Mouse (Mus musculus): Measurements from ENCODE around the gene Unc50. TPM values are rescaled to one million over a fixed set of nuclear protein-coding genes. Genes with fewer than 3 reads are reported as not detected.

Unc50 gene
- polyA plus RNA-seq, 1 experiment from 2014 or later: 115 TPM

DNA sequence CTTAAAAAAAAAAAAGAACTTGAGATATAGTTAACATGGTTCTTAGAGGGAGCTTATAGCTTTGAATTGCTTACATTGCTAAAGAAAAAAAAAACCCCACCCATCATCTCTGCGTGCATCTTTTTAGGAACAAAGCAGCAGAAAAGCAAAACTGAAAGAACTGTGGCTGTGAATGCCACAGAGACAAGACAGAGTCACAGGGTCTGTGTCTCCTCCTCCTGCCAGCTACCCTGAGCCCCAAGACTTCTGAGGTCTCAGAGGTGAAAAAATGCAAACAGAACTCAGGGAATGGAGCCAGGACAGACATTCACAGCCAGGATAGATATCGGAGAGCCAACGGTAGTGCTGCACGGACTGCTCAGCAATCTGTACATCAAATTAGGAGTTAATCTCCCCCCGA, 48.0 kb downstream of the Unc50 start:
- no peaks in the 10 kb centered on the region for H3K4me1 ChIP-seq
- H3K9ac ChIP-seq: no peak overlapping the region
- H3K9me3 ChIP-seq: no peaks in the 10 kb centered on the region
- H3K27me3 ChIP-seq: no peaks in the 10 kb centered on the region
- no peak overlapping the region for H3K4me2 ChIP-seq (replicated peaks)
- no peak for ATAC-seq (ENCODE audit: insufficient number of reproducible peaks, insufficient read depth, low FRiP score, low TSS enrichment)
- 79% methylated on average over 5 of the region's 5 CpGs for WGBS
- no peaks in the 10 kb centered on the region for H3K36me3 ChIP-seq
- H3K4me3 ChIP-seq: no peak overlapping the region
- H3K27ac ChIP-seq: no peak overlapping the region

DNA sequence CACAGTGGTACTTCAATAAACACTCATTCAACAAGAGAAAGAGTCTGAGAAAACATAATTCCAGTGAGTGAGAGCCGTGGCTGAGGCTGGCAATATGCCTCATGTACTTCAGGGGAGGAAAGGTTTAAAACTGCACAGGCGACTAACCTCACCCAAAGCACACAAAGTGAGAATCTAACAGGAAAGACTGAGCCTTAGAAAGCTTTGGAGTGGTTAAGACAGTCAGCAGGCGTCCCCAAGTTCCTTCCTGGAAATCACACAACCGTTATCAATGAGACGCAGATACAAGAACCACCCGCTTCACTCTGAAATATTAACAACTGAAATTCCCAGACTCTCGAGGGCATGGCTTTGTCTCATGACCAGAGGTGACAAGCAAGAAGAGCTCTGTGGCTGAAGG, 48.5 kb downstream of the Unc50 start:
- Histone ChIP-seq H3K4me1 (no peaks in the 10 kb centered on the region), H3K4me3 (no peak overlapping the region), H3K9ac (no peak overlapping the region), H3K4me2 (replicated peaks) (no peak overlapping the region), H3K9me3 (no peaks in the 10 kb centered on the region), H3K27me3 (no peaks in the 10 kb centered on the region), H3K27ac (no peak overlapping the region), H3K36me3 (no peaks in the 10 kb centered on the region)
- ATAC-seq (ENCODE audit: insufficient number of reproducible peaks, insufficient read depth, low FRiP score, low TSS enrichment): no peak
- 79% methylated on average over 7 of the region's 7 CpGs for whole genome bisulfite sequencing

DNA sequence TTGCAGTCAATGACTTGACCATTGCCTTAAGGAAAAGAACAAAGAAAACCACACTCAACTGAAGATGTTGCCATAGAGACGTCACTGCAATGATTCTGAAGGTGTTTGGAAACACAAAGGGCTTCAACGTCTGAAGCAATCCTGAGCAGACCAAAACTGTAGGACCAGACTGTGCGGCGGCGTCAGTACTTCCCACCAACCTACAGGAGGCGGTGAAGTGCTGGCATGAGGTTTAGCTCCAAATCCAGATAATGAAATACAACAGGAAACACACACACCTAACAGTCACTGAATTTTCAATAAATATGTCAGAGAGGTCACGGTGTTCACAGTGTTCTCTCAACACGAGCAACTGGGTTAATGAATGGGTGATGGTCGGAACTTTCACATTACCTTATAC, 49.1 kb downstream of the Unc50 start:
- H3K9ac ChIP-seq: no peak overlapping the region
- no peaks in the 10 kb centered on the region for H3K9me3 ChIP-seq
- no peaks in the 10 kb centered on the region for H3K4me1 ChIP-seq
- no peak overlapping the region for H3K27ac ChIP-seq
- no peaks in the 10 kb centered on the region for H3K36me3 ChIP-seq
- H3K4me2 ChIP-seq (replicated peaks): no peak overlapping the region
- 80% methylated on average over 9 of the region's 9 CpGs for WGBS
- H3K27me3 ChIP-seq: no peaks in the 10 kb centered on the region
- ATAC-seq (ENCODE audit: insufficient number of reproducible peaks, insufficient read depth, low FRiP score, low TSS enrichment): no peak
- no peak overlapping the region for H3K4me3 ChIP-seq

DNA sequence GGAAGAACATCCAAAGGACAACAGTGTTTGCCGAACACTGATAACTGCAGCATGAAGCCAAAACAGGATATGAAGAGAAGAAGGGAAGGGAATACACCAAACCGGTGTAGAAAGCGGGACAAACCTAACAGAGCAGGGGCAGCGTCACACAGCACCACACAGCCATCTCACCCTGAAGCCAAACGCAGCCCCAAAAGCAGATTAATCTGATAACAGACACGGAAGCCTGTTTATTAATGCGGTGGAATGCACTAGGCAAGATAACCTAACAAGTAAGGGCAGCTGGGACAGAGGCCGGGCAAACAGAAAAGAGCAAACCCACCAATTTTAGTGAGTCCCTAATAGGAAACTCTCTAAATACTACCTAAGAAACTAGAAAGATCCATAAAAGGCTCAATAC, 49.8 kb downstream of the Unc50 start:
- H3K9ac ChIP-seq: no peak overlapping the region
- no peak overlapping the region for H3K27ac ChIP-seq
- no peak overlapping the region for H3K4me2 ChIP-seq (replicated peaks)
- H3K4me1 ChIP-seq: no peaks in the 10 kb centered on the region
- H3K9me3 ChIP-seq: no peaks in the 10 kb centered on the region
- H3K27me3 ChIP-seq: no peaks in the 10 kb centered on the region
- ATAC-seq (ENCODE audit: insufficient number of reproducible peaks, insufficient read depth, low FRiP score, low TSS enrichment): no peak
- H3K36me3 ChIP-seq: no peaks in the 10 kb centered on the region
- 78% methylated on average over 8 of the region's 8 CpGs for WGBS
- no peak overlapping the region for H3K4me3 ChIP-seq

DNA sequence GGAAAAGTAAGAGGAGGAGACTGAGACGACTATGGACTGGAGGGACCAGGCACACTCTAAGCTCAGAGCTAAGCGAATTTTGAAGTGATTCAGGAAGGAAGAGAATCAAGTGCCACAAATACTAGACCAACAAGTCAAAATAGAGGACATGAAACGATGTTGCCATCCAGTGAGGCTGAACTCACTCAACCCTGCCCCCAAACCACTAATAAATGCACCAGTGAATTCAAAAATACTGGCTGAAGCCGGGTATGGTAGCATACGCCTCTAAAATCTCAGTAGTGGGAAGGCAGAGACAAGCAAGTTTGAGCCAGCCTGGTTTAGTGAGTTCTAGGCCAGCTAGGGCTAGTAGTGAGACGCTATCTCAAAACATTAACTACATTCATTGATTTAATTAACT, 50.8 kb downstream of the Unc50 start:
- H3K9ac ChIP-seq: no peak overlapping the region
- ATAC-seq (ENCODE audit: insufficient number of reproducible peaks, insufficient read depth, low FRiP score, low TSS enrichment): no peak
- H3K4me2 ChIP-seq (replicated peaks): no peak overlapping the region
- H3K4me3 ChIP-seq: no peak overlapping the region
- 78% methylated on average over 6 of the region's 6 CpGs for WGBS
- no peaks in the 10 kb centered on the region for H3K4me1 ChIP-seq
- H3K9me3 ChIP-seq: no peaks in the 10 kb centered on the region
- H3K27me3 ChIP-seq: no peaks in the 10 kb centered on the region
- H3K36me3 ChIP-seq: no peaks in the 10 kb centered on the region
- H3K27ac ChIP-seq: no peak overlapping the region

DNA sequence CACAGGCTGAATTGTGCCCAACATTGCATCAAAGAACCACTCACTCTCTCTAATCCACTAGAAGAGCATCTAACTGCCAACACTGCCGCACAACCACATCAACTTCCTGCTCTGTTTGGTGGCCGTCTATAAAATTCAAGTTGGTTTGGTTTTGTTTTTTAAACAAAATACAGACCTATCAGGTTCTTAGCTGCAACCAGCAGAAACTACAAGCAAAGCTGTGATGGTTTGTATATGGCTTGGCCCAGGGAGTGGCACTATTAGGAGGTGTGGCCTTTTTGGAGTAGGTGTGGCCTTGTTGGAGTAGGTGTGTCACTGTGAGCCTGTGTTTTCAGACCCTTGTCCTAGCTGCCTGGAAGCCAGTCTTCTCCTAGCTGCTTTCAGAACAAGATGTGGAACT, 51.4 kb downstream of the Unc50 start:
- H3K27ac ChIP-seq: no peak overlapping the region
- H3K36me3 ChIP-seq: no peaks in the 10 kb centered on the region
- no peaks in the 10 kb centered on the region for H3K4me1 ChIP-seq
- WGBS: 86% methylated on average over 2 of the region's 2 CpGs
- no peak for ATAC-seq (ENCODE audit: insufficient number of reproducible peaks, insufficient read depth, low FRiP score, low TSS enrichment)
- no peak overlapping the region for H3K9ac ChIP-seq
- no peak overlapping the region for H3K4me3 ChIP-seq
- H3K9me3 ChIP-seq: no peaks in the 10 kb centered on the region
- H3K27me3 ChIP-seq: no peaks in the 10 kb centered on the region
- no peak overlapping the region for H3K4me2 ChIP-seq (replicated peaks)

GRCm38 (mm10) chr1:37484612-37485011, 54.7 kb downstream of the Unc50 start:
- no peak overlapping the region for H3K27ac ChIP-seq
- H3K4me3 ChIP-seq: no peak overlapping the region
- 0 out of 2 replicates have a peak, but pooled peaks cover 6% of the 10 kb centered on the region for H3K36me3 ChIP-seq
- H3K27me3 ChIP-seq: no peaks in the 10 kb centered on the region
- H3K9ac ChIP-seq: no peak overlapping the region
- 97% methylated on average over 4 of the region's 4 CpGs for WGBS
- ATAC-seq (ENCODE audit: insufficient number of reproducible peaks, insufficient read depth, low FRiP score, low TSS enrichment): no peak
- H3K4me2 ChIP-seq (replicated peaks): no peak overlapping the region
- H3K9me3 ChIP-seq: no peaks in the 10 kb centered on the region
- no peaks in the 10 kb centered on the region for H3K4me1 ChIP-seq

DNA sequence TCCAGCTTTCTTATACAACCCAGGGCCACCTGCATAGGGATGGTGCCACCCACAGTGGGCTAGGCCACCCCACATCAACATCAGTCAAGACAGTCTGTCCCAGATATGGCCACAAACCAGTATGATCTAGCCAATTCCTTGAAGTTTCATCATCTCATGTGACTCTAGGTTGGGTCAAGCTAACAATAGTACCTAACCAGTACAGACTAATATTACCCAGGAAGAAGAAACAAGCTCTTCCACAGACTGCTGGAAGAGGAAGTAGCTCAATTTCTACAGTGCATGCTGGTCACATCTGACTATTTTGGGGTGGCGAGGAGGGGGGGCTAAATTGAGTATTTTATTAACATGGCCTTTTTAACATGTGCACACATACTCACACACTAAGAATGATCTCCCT, 56.5 kb downstream of the Unc50 start:
- Histone ChIP-seq H3K9ac (no peak overlapping the region), H3K4me2 (replicated peaks) (no peak overlapping the region), H3K4me1 (no peaks in the 10 kb centered on the region), H3K36me3 (0 out of 2 replicates have a peak, but pooled peaks cover 6% of the 10 kb centered on the region), H3K9me3 (no peaks in the 10 kb centered on the region), H3K27ac (no peak overlapping the region), H3K4me3 (no peak overlapping the region), H3K27me3 (no peaks in the 10 kb centered on the region)
- WGBS: 93% methylated on average over 1 of the region's 1 CpGs
- no peak for ATAC-seq (ENCODE audit: insufficient number of reproducible peaks, insufficient read depth, low FRiP score, low TSS enrichment)

DNA sequence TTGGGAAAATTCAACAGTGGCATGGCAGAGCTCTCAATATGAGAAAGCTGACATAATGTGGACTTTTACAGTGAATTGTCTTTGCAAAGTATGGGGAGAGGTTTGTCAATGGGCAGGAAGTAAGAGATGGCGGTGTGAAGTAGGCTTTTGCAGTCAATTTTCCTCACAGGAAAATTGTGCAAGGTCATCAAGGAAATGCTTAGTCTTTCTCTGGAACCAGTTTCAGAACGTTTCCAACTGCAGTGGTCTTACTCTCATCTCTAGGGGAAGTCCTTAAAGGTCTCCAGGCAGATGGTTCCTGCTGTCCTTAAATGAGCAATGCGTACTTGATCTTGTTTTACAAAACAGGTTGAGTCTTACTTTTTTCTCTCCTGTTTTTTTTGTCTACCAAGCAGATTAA, 57.1 kb downstream of the Unc50 start:
- H3K36me3 ChIP-seq: 0 out of 2 replicates have a peak, but pooled peaks cover 6% of the 10 kb centered on the region
- H3K9ac ChIP-seq: no peak overlapping the region
- no peaks in the 10 kb centered on the region for H3K9me3 ChIP-seq
- ATAC-seq (ENCODE audit: insufficient number of reproducible peaks, insufficient read depth, low FRiP score, low TSS enrichment): no peak
- no peaks in the 10 kb centered on the region for H3K4me1 ChIP-seq
- no peak overlapping the region for H3K27ac ChIP-seq
- H3K4me2 ChIP-seq (replicated peaks): no peak overlapping the region
- no peaks in the 10 kb centered on the region for H3K27me3 ChIP-seq
- no peak overlapping the region for H3K4me3 ChIP-seq
- WGBS: 79% methylated on average over 3 of the region's 3 CpGs

DNA sequence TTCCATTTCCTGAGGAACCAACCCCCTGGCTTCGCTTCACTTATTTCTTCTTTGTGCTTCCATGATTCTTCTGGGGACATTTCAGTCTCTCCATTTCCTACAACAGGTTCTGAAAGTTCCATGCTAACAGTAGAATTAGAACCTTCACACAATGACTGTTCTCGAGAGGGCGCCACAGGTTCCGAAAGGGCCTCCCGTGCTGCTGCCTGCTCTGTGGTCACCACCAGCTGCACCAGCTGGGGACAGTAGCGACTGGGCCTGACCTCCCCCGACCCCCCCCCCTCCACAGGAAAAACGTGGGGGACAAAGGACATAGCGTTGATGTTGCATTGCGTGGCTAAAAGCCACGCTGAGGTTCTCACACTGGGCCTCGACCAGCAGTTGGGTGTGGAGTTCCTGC, 58.6 kb downstream of the Unc50 start:
- H3K4me1 ChIP-seq: no peaks in the 10 kb centered on the region
- no peak for ATAC-seq (ENCODE audit: insufficient number of reproducible peaks, insufficient read depth, low FRiP score, low TSS enrichment)
- H3K9me3 ChIP-seq: no peaks in the 10 kb centered on the region
- no peak overlapping the region for H3K27ac ChIP-seq
- H3K27me3 ChIP-seq: no peaks in the 10 kb centered on the region
- H3K4me3 ChIP-seq: no peak overlapping the region
- 85% methylated on average over 12 of the region's 12 CpGs for WGBS
- H3K36me3 ChIP-seq: 0 out of 2 replicates have a peak, but pooled peaks cover 6% of the 10 kb centered on the region
- H3K9ac ChIP-seq: no peak overlapping the region
- H3K4me2 ChIP-seq (replicated peaks): no peak overlapping the region

Other genes starting within 250 kb of the Unc50 start
- gene Cnga3, start 215.7 kb upstream of the Unc50 start, polyA plus RNA-seq (2016; fragmentation: Nextera tagmentation; extraction: Ambion mirVana): not detected in 2 replicates
- gene Inpp4a, start 130.3 kb upstream of the Unc50 start, polyA plus RNA-seq (2016; fragmentation: Nextera tagmentation; extraction: Ambion mirVana): 19.5 and 21.8 TPM in 2 replicates
- 49.5 and 52.7 TPM in 2 replicates for gene Coa5, start within 50 bp of the Unc50 start, polyA plus RNA-seq (2016; fragmentation: Nextera tagmentation; extraction: Ambion mirVana)
- gene Mgat4a, start 110.9 kb downstream of the Unc50 start, polyA plus RNA-seq (2016; fragmentation: Nextera tagmentation; extraction: Ambion mirVana): 4.3 and 7.4 TPM in 2 replicates

Data from embryonic facial prominence, embryonic 12.5 days (tissue).